Mouse (Mus musculus): ENCODE data around the gene Ncoa4.

DNA sequence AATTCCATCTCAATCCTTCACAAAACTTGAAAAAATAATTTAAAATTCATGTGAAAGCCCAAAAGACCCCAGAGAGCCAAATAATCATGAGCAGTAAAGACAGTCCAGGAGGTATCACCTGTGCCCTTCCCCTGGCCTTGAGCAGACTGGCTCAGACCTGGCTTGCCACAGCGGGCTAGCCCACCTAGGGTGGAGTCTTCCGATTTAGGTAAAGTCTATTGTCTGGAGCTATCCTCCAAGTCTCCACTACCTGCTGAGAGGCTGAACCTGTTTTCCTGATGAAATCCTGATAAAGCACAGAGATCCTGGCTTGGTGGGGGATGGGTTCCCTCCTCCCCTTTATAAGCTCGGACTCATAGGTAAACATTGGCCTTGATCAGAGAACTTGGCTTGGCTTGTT lies 35.4 kb upstream of the Ncoa4 start:
- TF ChIP-seq CTCF (IDR thresholded peaks at IDR 0.05; ENCODE audit: low read depth), result no peak
- TF ChIP-seq EP300 (IDR thresholded peaks at IDR 0.05; ENCODE audit: low read depth), result no peak
